Mouse (Mus musculus) MEL (cell line): Measurements from ENCODE around the gene I0C0044D17Rik. TPM values are rescaled to one million over a fixed set of nuclear protein-coding genes. Genes with fewer than 3 reads are reported as not detected.

ENCODE experiments used
- DNase-seq: peaks from one replicate; pipeline ENCODE4 v3.0.0; 2011; ENCODE audit warnings: low read depth, low spot score
- H3K27ac ChIP-seq: 2 replicates; pipeline ENCODE4 v1.5.1; 2012; ENCODE audit warnings: low read depth, mild to moderate bottlenecking, control low read depth, low read length, moderate library complexity; ENCODE audit not compliant: control insufficient read depth
- H3K27me3 ChIP-seq, 2 experiments: fragments of 150-350 bp in 1 of 2; sonication (generic) in 1 of 2; 2 replicates each; pipeline ENCODE4 v1.6.1; 2012; ENCODE audit warnings: low read length in 2 of 2, mild to moderate bottlenecking in 2 of 2, improper control_type of control experiment in 1 of 2, moderate library complexity in 1 of 2; ENCODE audit not compliant: insufficient read depth in 2 of 2, control insufficient read depth in 1 of 2
- H3K36me3 ChIP-seq, 2 experiments: 2 replicates each; pipeline ENCODE4 v1.6.1; 2012 to 2014; ENCODE audit warnings: low read length in 2 of 2, improper control_type of control experiment in 1 of 2, inconsistent platforms in 1 of 2, mild to moderate bottlenecking in 1 of 2; ENCODE audit not compliant: insufficient read depth in 2 of 2, control insufficient read depth in 1 of 2
- H3K4me1 ChIP-seq, 2 experiments: fragments of 150-350 bp in 1 of 2; sonication (generic) in 1 of 2; 2 replicates each; pipeline ENCODE4 v1.6.1; 2012; ENCODE audit warnings: low read length in 2 of 2, improper control_type of control experiment in 1 of 2, mild to moderate bottlenecking in 1 of 2; ENCODE audit not compliant: insufficient read depth in 2 of 2, control insufficient read depth in 1 of 2
- H3K4me3 ChIP-seq, 2 experiments: fragments of 150-350 bp in 1 of 2; sonication (generic) in 1 of 2; 2 replicates each; pipeline ENCODE4 v1.5.1; 2012; ENCODE audit warnings: low read depth in 2 of 2, low read length in 2 of 2, mild to moderate bottlenecking in 2 of 2, moderate library complexity in 2 of 2, control low read depth in 1 of 2, improper control_type of control experiment in 1 of 2; ENCODE audit not compliant: control insufficient read depth in 1 of 2, insufficient read depth in 1 of 2
- H3K79me2 ChIP-seq: 2 replicates; pipeline ENCODE4 v1.6.1; 2012; ENCODE audit warnings: mild to moderate bottlenecking, low read length, moderate library complexity; ENCODE audit not compliant: control insufficient read depth, poor library complexity, insufficient read depth
- H3K9ac ChIP-seq: 2 replicates; pipeline ENCODE4 v1.6.1; 2012; ENCODE audit warnings: low read depth, mild to moderate bottlenecking, control low read depth, low read length, moderate library complexity; ENCODE audit not compliant: control insufficient read depth, poor library complexity, severe bottlenecking
- H3K9me3 ChIP-seq: fragments of 150-350 bp; sonication (generic); replicated peaks from 2 replicates; pipeline ENCODE4 v1.6.1; 2012; ENCODE audit warnings: mild to moderate bottlenecking, low read length, improper control_type of control experiment, moderate library complexity; ENCODE audit not compliant: insufficient read depth
- CHD1 ChIP-seq: IDR thresholded peaks from 2 replicates; pipeline ENCODE4 v1.6.1; 2012; ENCODE audit warnings: low read depth, mild to moderate bottlenecking, inconsistent platforms, low read length, improper control_type of control experiment
- CHD2 ChIP-seq: IDR thresholded peaks from 2 replicates; pipeline ENCODE4 v1.6.1; 2011; ENCODE audit warnings: low read length, improper control_type of control experiment
- E2F4 ChIP-seq: IDR thresholded peaks from 2 replicates; pipeline ENCODE4 v1.6.1; 2011; ENCODE audit warnings: low read depth, low read length, improper control_type of control experiment, borderline replicate concordance
- ETS1 ChIP-seq: IDR thresholded peaks from 2 replicates; pipeline ENCODE4 v1.6.1; 2012; ENCODE audit warnings: low read depth, mild to moderate bottlenecking, inconsistent platforms, low read length, improper control_type of control experiment, moderate library complexity
- JUND ChIP-seq: IDR thresholded peaks from 2 replicates; pipeline ENCODE4 v1.6.1; 2011; ENCODE audit warnings: low read depth, mild to moderate bottlenecking, improper control_type of control experiment, low read length
- MAFK ChIP-seq: IDR thresholded peaks from 2 replicates; pipeline ENCODE4 v1.6.1; 2011; ENCODE audit warnings: low read depth, mild to moderate bottlenecking, low read length, improper control_type of control experiment, borderline replicate concordance
- MAX ChIP-seq: IDR thresholded peaks from 2 replicates; pipeline ENCODE4 v1.6.1; 2011; ENCODE audit warnings: low read length, improper control_type of control experiment
- MXI1 ChIP-seq: IDR thresholded peaks from 2 replicates; pipeline ENCODE4 v1.6.1; 2011; ENCODE audit warnings: mild to moderate bottlenecking, low read depth, low read length, improper control_type of control experiment
- MYB ChIP-seq: IDR thresholded peaks from 2 replicates; pipeline ENCODE4 v1.6.1; 2011; ENCODE audit warnings: mild to moderate bottlenecking, low read depth, low read length, improper control_type of control experiment
- MYC ChIP-seq: IDR thresholded peaks from 2 replicates; pipeline ENCODE4 v1.6.1; 2011; ENCODE audit warnings: low read depth, mild to moderate bottlenecking, low read length, improper control_type of control experiment, moderate library complexity
- NRF1 ChIP-seq: IDR thresholded peaks from 2 replicates; pipeline ENCODE4 v1.6.1; 2014; ENCODE audit warnings: low read depth, mild to moderate bottlenecking, inconsistent platforms, low read length, improper control_type of control experiment, moderate library complexity; ENCODE audit not compliant: poor library complexity, insufficient read depth, severe bottlenecking
- POLR2AphosphoS2 ChIP-seq: IDR thresholded peaks from 2 replicates; pipeline ENCODE4 v1.6.1; 2011; ENCODE audit warnings: low read length, improper control_type of control experiment
- RAD21 ChIP-seq: IDR thresholded peaks from 2 replicates; pipeline ENCODE4 v1.6.1; 2011; ENCODE audit warnings: mild to moderate bottlenecking, low read depth, low read length, improper control_type of control experiment
- RCOR1 ChIP-seq: IDR thresholded peaks from 2 replicates; pipeline ENCODE4 v1.6.1; 2012; ENCODE audit warnings: low read depth, mild to moderate bottlenecking, inconsistent platforms, low read length, improper control_type of control experiment
- SIN3A ChIP-seq: IDR thresholded peaks from 2 replicates; pipeline ENCODE4 v1.6.1; 2012; ENCODE audit warnings: low read length, improper control_type of control experiment, inconsistent platforms
- TAL1 ChIP-seq: IDR thresholded peaks from 2 replicates; pipeline ENCODE4 v1.6.1; 2012; ENCODE audit warnings: mild to moderate bottlenecking, inconsistent platforms, low read length, moderate library complexity, mixed read lengths
- USF1 ChIP-seq: IDR thresholded peaks from 2 replicates; pipeline ENCODE4 v1.6.1; 2014; ENCODE audit warnings: low read depth, mild to moderate bottlenecking, inconsistent platforms, low read length, improper control_type of control experiment, moderate library complexity
- USF2 ChIP-seq, 2 experiments: IDR thresholded peaks; 2 replicates each; pipeline ENCODE4 v1.6.1; 2011 to 2012; ENCODE audit warnings: improper control_type of control experiment in 2 of 2, low read length in 2 of 2, borderline replicate concordance in 1 of 2, inconsistent platforms in 1 of 2, low read depth in 1 of 2, mild to moderate bottlenecking in 1 of 2; ENCODE audit not compliant: insufficient read depth in 1 of 2
- ZC3H11A ChIP-seq: IDR thresholded peaks from 2 replicates; pipeline ENCODE4 v1.6.1; 2012; ENCODE audit warnings: low read depth, mild to moderate bottlenecking, inconsistent platforms, low read length, improper control_type of control experiment
- ZKSCAN1 ChIP-seq: IDR thresholded peaks from 2 replicates; pipeline ENCODE4 v1.6.1; 2012; ENCODE audit warnings: low read depth, mild to moderate bottlenecking, inconsistent platforms, low read length, improper control_type of control experiment, moderate library complexity
- ZNF384 ChIP-seq: IDR thresholded peaks from 2 replicates; pipeline ENCODE4 v1.6.1; 2012; ENCODE audit warnings: low read depth, mild to moderate bottlenecking, inconsistent platforms, low read length, improper control_type of control experiment
- polyA plus RNA-seq, 2 experiments: library from polyadenylated mRNA; stranded (reverse) in 1 of 2; unstranded in 1 of 2; fragments of >175 nt in 1 of 2; fragments of >200 nt in 1 of 2; gene quantifications; 2 replicates each; pipeline versions ENCODE4 v1.2.1 to v1.2.4; 2012; ENCODE audit warnings: low replicate concordance in 2 of 2, low read depth in 1 of 2; ENCODE audit not compliant: insufficient read length in 2 of 2, insufficient read depth in 1 of 2, missing spikeins in 1 of 2
- total RNA-seq: library from RNA; depleted of rRNA; stranded (reverse); fragments of 300-350 nt; gene quantifications from 2 replicates; pipeline ENCODE4 v1.2.3, GENCODE M21; 2012

The I0C0044D17Rik gene
- total and polyA plus RNA-seq, 3 experiments, result not detected

DNA sequence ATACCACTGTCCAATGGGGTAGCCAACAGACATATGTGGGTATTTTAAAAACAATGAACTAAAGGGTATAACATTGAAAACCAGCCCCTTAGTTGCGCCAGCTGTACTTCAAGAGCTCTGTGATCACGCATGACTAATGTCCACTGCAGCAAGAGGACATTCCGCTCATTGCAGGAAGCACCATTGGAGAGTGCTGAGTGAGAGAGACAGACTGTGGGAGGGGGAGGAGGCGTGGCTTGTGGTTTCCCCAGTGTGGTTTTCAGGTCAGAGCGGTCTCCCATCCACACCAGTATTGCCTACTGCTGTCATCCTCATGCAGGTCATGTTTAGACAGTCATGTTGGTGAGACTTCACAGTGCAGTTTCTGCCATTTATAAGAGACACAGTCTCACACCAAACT lies 12.9 kb upstream of the I0C0044D17Rik start:
- H3K9me3 ChIP-seq, result no peaks in the 10 kb centered on the region
- H3K4me3 ChIP-seq, result no peak overlapping the region
- no peaks in the 10 kb centered on the region for H3K36me3 ChIP-seq
- no peak overlapping the region for H3K9ac ChIP-seq
- no peak for DNase-seq
- H3K79me2 ChIP-seq, result no peaks in the 10 kb centered on the region
- no peaks in the 10 kb centered on the region for H3K27me3 ChIP-seq
- no peaks in the 10 kb centered on the region for H3K4me1 ChIP-seq
- no peak overlapping the region for H3K27ac ChIP-seq
- no peak for TF ChIP-seq USF2 (IDR thresholded peaks at IDR 0.05; ENCODE audit: borderline replicate concordance in 1 of 2, insufficient read depth in 1 of 2, low read depth in 1 of 2, low read length in 2 of 2)
- no peak for TF ChIP-seq RCOR1
- TF ChIP-seq CHD2, result no peak
- TF ChIP-seq JUND, result no peak
- no peak for TF ChIP-seq E2F4
- no peak for TF ChIP-seq MXI1
- no peak for TF ChIP-seq MYB
- TF ChIP-seq TAL1, result no peak
- TF ChIP-seq ZKSCAN1, result no peak
- no peak for TF ChIP-seq ZNF384
- TF ChIP-seq ETS1, result no peak
- TF ChIP-seq NRF1, result no peak
- TF ChIP-seq CHD1, result no peak
- no peak for TF ChIP-seq MAFK
- no peak for TF ChIP-seq MAX
- no peak for TF ChIP-seq SIN3A
- TF ChIP-seq POLR2AphosphoS2, result no peak
- TF ChIP-seq MYC, result no peak
- no peak for TF ChIP-seq RAD21
- no peak for TF ChIP-seq ZC3H11A
- TF ChIP-seq, all 39 proteins: peak for 0

DNA sequence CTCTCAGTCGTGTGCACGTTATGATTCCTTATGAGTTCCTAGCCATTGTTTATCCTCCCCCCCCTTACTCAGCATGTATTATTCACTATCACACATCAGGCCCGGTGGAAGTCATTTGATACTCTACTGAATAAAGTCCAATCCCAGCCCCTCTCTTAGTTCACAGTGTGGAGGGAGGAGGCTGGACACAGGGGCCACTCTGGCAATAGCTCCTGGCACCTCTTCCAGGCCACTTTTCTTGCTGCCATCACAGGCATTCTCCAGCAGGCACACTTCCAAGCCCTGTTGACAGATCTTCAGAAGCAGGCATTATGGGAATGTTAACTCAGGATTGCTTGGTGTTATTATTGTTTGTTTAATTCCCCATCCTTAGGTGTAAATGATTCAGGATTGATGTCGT lies 11.1 kb upstream of the I0C0044D17Rik start:
- H3K4me1 ChIP-seq, result no peaks in the 10 kb centered on the region
- H3K4me3 ChIP-seq, result no peak overlapping the region
- no peaks in the 10 kb centered on the region for H3K27me3 ChIP-seq
- H3K27ac ChIP-seq, result no peak overlapping the region
- DNase-seq, result no peak
- no peaks in the 10 kb centered on the region for H3K36me3 ChIP-seq
- no peak overlapping the region for H3K9ac ChIP-seq
- H3K9me3 ChIP-seq, result no peaks in the 10 kb centered on the region
- TF ChIP-seq USF1, result no peak
- TF ChIP-seq, all 39 proteins: peak for 0
- no peaks in the 10 kb centered on the region for H3K79me2 ChIP-seq
